Mouse (Mus musculus) G1E (cell line): ENCODE measurements around the gene Commd1. TPM values are rescaled to one million over a fixed set of nuclear protein-coding genes. Genes with fewer than 3 reads are reported as not detected.
A peak's percentile ranks its signal among the peaks of the same experiment; 100 is the strongest.

Experiments used
- ATAC-seq: 2 replicates; pipeline ENCODE4 v1.8.0; 2016; ENCODE audit warnings: mild to moderate bottlenecking; ENCODE audit not compliant: insufficient number of reproducible peaks, poor library complexity, low FRiP score, severe bottlenecking; ENCODE audit errors: extremely low read depth
- DNase-seq: peaks from one replicate; pipeline ENCODE4 v3.0.0; 2012; ENCODE audit warnings: low spot score
- H3K27me3 ChIP-seq: 2 replicates; pipeline ENCODE4 v1.6.1; 2012; ENCODE audit warnings: mild to moderate bottlenecking, low read length, inconsistent platforms; ENCODE audit not compliant: insufficient read depth
- H3K36me3 ChIP-seq: replicated peaks from 2 replicates; pipeline ENCODE3; 2012; ENCODE audit warnings: mild to moderate bottlenecking, inconsistent platforms
- H3K4me1 ChIP-seq: 2 replicates; pipeline ENCODE4 v1.6.1; 2012; ENCODE audit warnings: low read depth, low read length, inconsistent platforms, mixed read lengths; ENCODE audit not compliant: insufficient read depth
- H3K4me3 ChIP-seq: 2 replicates; pipeline ENCODE4 v1.5.1; 2012; ENCODE audit warnings: low read depth, mild to moderate bottlenecking, inconsistent platforms, low read length, moderate library complexity, mixed read lengths
- H3K9me3 ChIP-seq: replicated peaks from 2 replicates; pipeline ENCODE4 v1.6.1; 2012; ENCODE audit warnings: inconsistent platforms
- CTCF ChIP-seq: IDR thresholded peaks from 2 replicates; pipeline ENCODE4 v1.5.1; 2012; ENCODE audit warnings: low read depth, low read length, inconsistent platforms, mixed read lengths
- GATA1 ChIP-seq: IDR thresholded peaks from 2 replicates; pipeline ENCODE4 v1.6.1; 2012; ENCODE audit warnings: borderline replicate concordance, low read length, inconsistent platforms, mixed read lengths
- GATA2 ChIP-seq: IDR thresholded peaks from 2 replicates; pipeline ENCODE4 v1.6.1; 2012; ENCODE audit warnings: low read depth, low read length, inconsistent platforms, borderline replicate concordance
- POLR2AphosphoS5 ChIP-seq: IDR thresholded peaks from 2 replicates; pipeline ENCODE4 v1.6.1; 2012; ENCODE audit warnings: low read depth, low read length, inconsistent platforms; ENCODE audit not compliant: insufficient replicate concordance
- TAL1 ChIP-seq: conservative IDR thresholded peaks from 2 replicates; pipeline ENCODE4 v1.6.1; 2012; ENCODE audit warnings: low read depth, low read length, inconsistent platforms, mixed read lengths
- polyA plus RNA-seq: library from polyadenylated mRNA; stranded (reverse); fragments of >175 nt; gene quantifications from 2 replicates; pipeline ENCODE4 v1.2.3, GENCODE M21; 2012
- total RNA-seq, 2 experiments: library from RNA; stranded (forward) in 1 of 2; stranded (reverse) in 1 of 2; fragments of 200-1000 nt in 1 of 2; fragments of >200 nt in 1 of 2; fragmentation: Nextera tagmentation in 1 of 2; gene quantifications; 2 replicates each; pipeline ENCODE4 v1.2.3; 2014 to 2017

Gene Commd1
- total and polyA plus RNA-seq, 3 experiments = 34.1 to 93.9 (median 74.4) TPM

- ATAC-seq = 0 out of 2 replicates have a peak, but pooled peaks have one; percentile 16
Measured at GRCm38 (mm10) chr11:22847732-22848648, 134.2 kb downstream of the Commd1 start.

GRCm38 (mm10) chr11:22846960-22847731 is 135.0 kb downstream of the Commd1 start:
- TF ChIP-seq TAL1 = peak; percentile 79
- TF ChIP-seq CTCF = no peak
- DNase-seq (no peak), ATAC-seq (peak; percentile 48)
- peaks cover 28% of the 10 kb centered on the region for H3K36me3 ChIP-seq
- H3K4me1 ChIP-seq = peaks cover 95% of the 10 kb centered on the region
- H3K9me3 ChIP-seq = no peaks in the 10 kb centered on the region
- H3K4me3 ChIP-seq = peak overlapping the region; percentile 13; the same call in 1 of the 2 replicates
- no peaks in the 10 kb centered on the region for H3K27me3 ChIP-seq

More at GRCm38 (mm10) chr11:22847732-22848648, 134.2 kb downstream of the Commd1 start:
- Histone ChIP-seq H3K4me3 (peak overlapping the region; percentile 42; the same call in 1 of the 2 replicates), H3K4me1 (peaks cover 96% of the 10 kb centered on the region), H3K36me3 (peaks cover 30% of the 10 kb centered on the region), H3K9me3 (no peaks in the 10 kb centered on the region), H3K27me3 (no peaks in the 10 kb centered on the region)
- DNase-seq = no peak
- TF ChIP-seq CTCF (no peak), TAL1 (no peak), GATA2 (no peak), POLR2AphosphoS5 (no peak), GATA1 (no peak)

Other genes starting within 250 kb of the Commd1 start
- 57.9 and 65.7 TPM in 2 replicates for gene B3gnt2, start 121.4 kb downstream of the Commd1 start, total RNA-seq (2014; fragmentation: Nextera tagmentation)
- gene B3gnt2, start 121.4 kb downstream of the Commd1 start, total RNA-seq (2017) = 26.3 and 43.4 TPM in 2 replicates
- 8.8 and 11.5 TPM in 2 replicates for gene B3gnt2, start 121.4 kb downstream of the Commd1 start, polyA plus RNA-seq
- gene Zrsr1, start 10.4 kb downstream of the Commd1 start, total RNA-seq (2014; fragmentation: Nextera tagmentation) = 14.9 and 33.6 TPM in 2 replicates
- 9.0 and 10.4 TPM in 2 replicates for gene Zrsr1, start 10.4 kb downstream of the Commd1 start, total RNA-seq (2017)
- 1.3 and 1.5 TPM in 2 replicates for gene Zrsr1, start 10.4 kb downstream of the Commd1 start, polyA plus RNA-seq
- gene Gm28048, start 292 bp downstream of the Commd1 start, total RNA-seq (2014; fragmentation: Nextera tagmentation) = 21.1 and 30.9 TPM in 2 replicates
- 16.2 and 37.9 TPM in 2 replicates for gene Gm28048, start 292 bp downstream of the Commd1 start, total RNA-seq (2017)
- not detected in 2 replicates for gene Gm28048, start 292 bp downstream of the Commd1 start, polyA plus RNA-seq
- 316 and 338 TPM in 2 replicates for gene Cct4, start 8.1 kb upstream of the Commd1 start, total RNA-seq (2014; fragmentation: Nextera tagmentation)
- gene Cct4, start 8.1 kb upstream of the Commd1 start, total RNA-seq (2017) = 354 and 358 TPM in 2 replicates
- gene Cct4, start 8.1 kb upstream of the Commd1 start, polyA plus RNA-seq = 847 and 1,153 TPM in 2 replicates
- 2.5 and 9.3 TPM in 2 replicates for gene Fam161a, start 25.1 kb upstream of the Commd1 start, total RNA-seq (2014; fragmentation: Nextera tagmentation)
- 3.1 and 3.5 TPM in 2 replicates for gene Fam161a, start 25.1 kb upstream of the Commd1 start, total RNA-seq (2017)
- 0.35 and 0.67 TPM in 2 replicates for gene Fam161a, start 25.1 kb upstream of the Commd1 start, polyA plus RNA-seq